Mouse (Mus musculus) kidney, adult 2 months (tissue): ENCODE measurements around the gene Scrt2.

Source experiments
- CTCF ChIP-seq: fragments of 200-500 bp; conservative IDR thresholded peaks from 2 replicates; pipeline ENCODE4 v1.5.1; 2011; ENCODE audit warnings: low read depth, mild to moderate bottlenecking, control low read depth, low read length, moderate library complexity, mixed read lengths; ENCODE audit not compliant: insufficient read depth, insufficient read length
- POLR2A ChIP-seq: fragments of 200-500 bp; IDR thresholded peaks from one replicate; pipeline ENCODE4 v1.6.1; 2011; ENCODE audit warnings: low read depth, low read length, control low read depth

GRCm38 (mm10) chr2:152049611-152050270, 31.6 kb upstream of the Scrt2 start:
- TF ChIP-seq CTCF (no peak), POLR2A (no peak)
